Mouse (Mus musculus) megakaryocyte, embryonic 14.5 days (primary cell): ENCODE data around the gene 1600015I10Rik.

Experiments
- FLI1 ChIP-seq: IDR thresholded peaks from 2 replicates; pipeline ENCODE4 v1.6.1; 2012; ENCODE audit warnings: low read length, inconsistent platforms, mixed read lengths
- GATA1 ChIP-seq: IDR thresholded peaks from 3 replicates; pipeline ENCODE4 v1.6.1; 2012; ENCODE audit warnings: mixed read lengths, low read length, inconsistent platforms, borderline replicate concordance

GRCm38 (mm10) chr6:48950676-48951075, 21.0 kb downstream of the 1600015I10Rik start:
- TF ChIP-seq GATA1 (no peak), FLI1 (no peak)
